Mouse (Mus musculus): Measurements from ENCODE around the gene Vps4a. TPM values are rescaled to one million over a fixed set of nuclear protein-coding genes. Genes with fewer than 3 reads are reported as not detected.
A peak's percentile ranks its signal among the peaks of the same experiment; 100 is the strongest.
"Not testable (repeated sequence)": the region's sequence is repeated elsewhere in the genome, so short reads cannot be mapped to it uniquely, and the experiment has no call there.

Gene Vps4a
- 27.4 and 28.1 TPM in 2 replicates for polyA plus RNA-seq (2011; ENCODE audit: insufficient read depth, insufficient read length, low read depth, missing spikeins)

GRCm38 (mm10) chr8:107030650-107031576 is at the start of gene Vps4a:
Gene Vps4a (plus strand): TSS chr8:107031222.
- peak within 1 kb of the TSS; percentile 85 for H3K4me3 ChIP-seq (ENCODE audit: low read depth, low read length)
- no peaks in the 10 kb centered on the region for H3K27me3 ChIP-seq (ENCODE audit: control insufficient read depth, insufficient read depth, low read length, poor library complexity, severe bottlenecking)
- peak within 1 kb of the TSS; percentile 77 for H3K9ac ChIP-seq (ENCODE audit: low read depth, poor library complexity, severe bottlenecking)
- no peaks in the 10 kb centered on the region for H3K9me3 ChIP-seq (replicated peaks; ENCODE audit: control insufficient read depth, insufficient read depth, low read length, poor library complexity, severe bottlenecking)
- H3K4me1 ChIP-seq (ENCODE audit: control insufficient read depth, insufficient read depth, low read length): peaks cover 2% of the 10 kb centered on the region
- no peaks in the 10 kb centered on the region for H3K36me3 ChIP-seq (ENCODE audit: control insufficient read depth, insufficient read depth, low read length, poor library complexity, severe bottlenecking)
- TF ChIP-seq POLR2A (IDR thresholded peaks at IDR 0.05; ENCODE audit: insufficient read depth, low read length) (peak; percentile 49), CTCF (IDR thresholded peaks at IDR 0.05; ENCODE audit: low read depth, low read length) (peak; percentile 69), EP300 (IDR thresholded peaks at IDR 0.05; ENCODE audit: insufficient read depth, low read depth, low read length) (no peak)
- no peak within 1 kb of the TSS for H3K27ac ChIP-seq (ENCODE audit: insufficient read depth, low read length)

GRCm38 (mm10) chr8:106985404-106985821 is 45.6 kb upstream of the Vps4a start:
- TF ChIP-seq POLR2A (IDR thresholded peaks at IDR 0.05; ENCODE audit: insufficient read depth, low read length): no peak
- TF ChIP-seq CTCF (IDR thresholded peaks at IDR 0.05; ENCODE audit: low read depth, low read length): no peak
- TF ChIP-seq EP300 (IDR thresholded peaks at IDR 0.05; ENCODE audit: insufficient read depth, low read depth, low read length): no peak
- Histone ChIP-seq H3K27ac (ENCODE audit: insufficient read depth, low read length) (no peak overlapping the region), H3K4me1 (ENCODE audit: control insufficient read depth, insufficient read depth, low read length) (no peaks in the 10 kb centered on the region), H3K27me3 (ENCODE audit: control insufficient read depth, insufficient read depth, low read length, poor library complexity, severe bottlenecking) (no peaks in the 10 kb centered on the region), H3K4me3 (ENCODE audit: low read depth, low read length) (no peak overlapping the region), H3K36me3 (ENCODE audit: control insufficient read depth, insufficient read depth, low read length, poor library complexity, severe bottlenecking) (peaks cover 47% of the 10 kb centered on the region), H3K9ac (ENCODE audit: low read depth, poor library complexity, severe bottlenecking) (no peak overlapping the region), H3K9me3 (replicated peaks; ENCODE audit: control insufficient read depth, insufficient read depth, low read length, poor library complexity, severe bottlenecking) (no peaks in the 10 kb centered on the region)

- Histone ChIP-seq H3K36me3 (ENCODE audit: control insufficient read depth, insufficient read depth, low read length, poor library complexity, severe bottlenecking) (peaks cover 48% of the 10 kb centered on the region), H3K27me3 (ENCODE audit: control insufficient read depth, insufficient read depth, low read length, poor library complexity, severe bottlenecking) (no peaks in the 10 kb centered on the region), H3K4me3 (ENCODE audit: low read depth, low read length) (no peak overlapping the region)
Observed at GRCm38 (mm10) chr8:106985951-106986350, 45.1 kb upstream of the Vps4a start.

GRCm38 (mm10) chr8:106987557-106987956 is 43.5 kb upstream of the Vps4a start:
- no peaks in the 10 kb centered on the region for H3K9me3 ChIP-seq (replicated peaks; ENCODE audit: control insufficient read depth, insufficient read depth, low read length, poor library complexity, severe bottlenecking)
- no peak for TF ChIP-seq EP300 (IDR thresholded peaks at IDR 0.05; ENCODE audit: insufficient read depth, low read depth, low read length)
- no peak for TF ChIP-seq POLR2A (IDR thresholded peaks at IDR 0.05; ENCODE audit: insufficient read depth, low read length)
- no peak for TF ChIP-seq CTCF (IDR thresholded peaks at IDR 0.05; ENCODE audit: low read depth, low read length)
- H3K27ac ChIP-seq (ENCODE audit: insufficient read depth, low read length): no peak overlapping the region
- no peaks in the 10 kb centered on the region for H3K4me1 ChIP-seq (ENCODE audit: control insufficient read depth, insufficient read depth, low read length)
- H3K9ac ChIP-seq (ENCODE audit: low read depth, poor library complexity, severe bottlenecking): no peak overlapping the region
- H3K36me3 ChIP-seq (ENCODE audit: control insufficient read depth, insufficient read depth, low read length, poor library complexity, severe bottlenecking): peaks cover 46% of the 10 kb centered on the region
- H3K27me3 ChIP-seq (ENCODE audit: control insufficient read depth, insufficient read depth, low read length, poor library complexity, severe bottlenecking): no peaks in the 10 kb centered on the region
- no peak overlapping the region for H3K4me3 ChIP-seq (ENCODE audit: low read depth, low read length)

More at GRCm38 (mm10) chr8:106985951-106986350, 45.1 kb upstream of the Vps4a start:
- Histone ChIP-seq H3K4me1 (ENCODE audit: control insufficient read depth, insufficient read depth, low read length) (no peaks in the 10 kb centered on the region), H3K9me3 (replicated peaks; ENCODE audit: control insufficient read depth, insufficient read depth, low read length, poor library complexity, severe bottlenecking) (no peaks in the 10 kb centered on the region), H3K27ac (ENCODE audit: insufficient read depth, low read length) (no peak overlapping the region), H3K9ac (ENCODE audit: low read depth, poor library complexity, severe bottlenecking) (no peak overlapping the region)
- TF ChIP-seq EP300 (IDR thresholded peaks at IDR 0.05; ENCODE audit: insufficient read depth, low read depth, low read length): no peak
- TF ChIP-seq CTCF (IDR thresholded peaks at IDR 0.05; ENCODE audit: low read depth, low read length): no peak
- no peak for TF ChIP-seq POLR2A (IDR thresholded peaks at IDR 0.05; ENCODE audit: insufficient read depth, low read length)

GRCm38 (mm10) chr8:106991393-106991792 is 39.6 kb upstream of the Vps4a start:
- Histone ChIP-seq H3K27ac (ENCODE audit: insufficient read depth, low read length) (no peak overlapping the region), H3K4me1 (ENCODE audit: control insufficient read depth, insufficient read depth, low read length) (no peaks in the 10 kb centered on the region), H3K9ac (ENCODE audit: low read depth, poor library complexity, severe bottlenecking) (no peak overlapping the region), H3K4me3 (ENCODE audit: low read depth, low read length) (no peak overlapping the region), H3K36me3 (ENCODE audit: control insufficient read depth, insufficient read depth, low read length, poor library complexity, severe bottlenecking) (peaks cover 44% of the 10 kb centered on the region), H3K9me3 (replicated peaks; ENCODE audit: control insufficient read depth, insufficient read depth, low read length, poor library complexity, severe bottlenecking) (no peaks in the 10 kb centered on the region), H3K27me3 (ENCODE audit: control insufficient read depth, insufficient read depth, low read length, poor library complexity, severe bottlenecking) (no peaks in the 10 kb centered on the region)
- TF ChIP-seq CTCF (IDR thresholded peaks at IDR 0.05; ENCODE audit: low read depth, low read length) (no peak), POLR2A (IDR thresholded peaks at IDR 0.05; ENCODE audit: insufficient read depth, low read length) (no peak), EP300 (IDR thresholded peaks at IDR 0.05; ENCODE audit: insufficient read depth, low read depth, low read length) (no peak)

- not testable (repeated sequence) for H3K27ac ChIP-seq (ENCODE audit: insufficient read depth, low read length); H3K27me3 ChIP-seq (ENCODE audit: control insufficient read depth, insufficient read depth, low read length, poor library complexity, severe bottlenecking); H3K9me3 ChIP-seq (replicated peaks; ENCODE audit: control insufficient read depth, insufficient read depth, low read length, poor library complexity, severe bottlenecking); H3K4me1 ChIP-seq (ENCODE audit: control insufficient read depth, insufficient read depth, low read length); H3K4me3 ChIP-seq (ENCODE audit: low read depth, low read length); H3K9ac ChIP-seq (ENCODE audit: low read depth, poor library complexity, severe bottlenecking)
- peaks cover 62% of the 10 kb centered on the region for H3K36me3 ChIP-seq (ENCODE audit: control insufficient read depth, insufficient read depth, low read length, poor library complexity, severe bottlenecking)
Observed at GRCm38 (mm10) chr8:106996339-106996738, 34.7 kb upstream of the Vps4a start.

All from ES-Bruce4 (cell line).